Mouse (Mus musculus) stomach, embryonic 14.5 days (tissue): ENCODE results near the gene Fzd4. TPM values are rescaled to one million over a fixed set of nuclear protein-coding genes. Genes with fewer than 3 reads are reported as not detected.
A peak's percentile ranks its signal among the peaks of the same experiment; 100 is the strongest.

Experiments
- ATAC-seq: fragments of 200-750 bp; cut with Nextera tagmentation; 2 replicates; pipeline ENCODE4 v1.8.0; 2017; ENCODE audit warnings: low read depth, moderate TSS enrichment; ENCODE audit not compliant: insufficient number of reproducible peaks, insufficient read depth, low FRiP score
- H3K27ac ChIP-seq: fragments of 300-500 bp; sonication (generic); 2 replicates; pipeline ENCODE4 v1.5.1; 2014; ENCODE audit warnings: mild to moderate bottlenecking, low read length, moderate library complexity, mixed read lengths
- H3K27me3 ChIP-seq: fragments of 300-500 bp; sonication (generic); 2 replicates; pipeline ENCODE4 v1.6.1; 2014; ENCODE audit warnings: low read length, control low read depth, mixed read lengths; ENCODE audit not compliant: control insufficient read depth, insufficient read depth
- H3K36me3 ChIP-seq: fragments of 300-500 bp; sonication (generic); 2 replicates; pipeline ENCODE4 v1.6.1; 2014; ENCODE audit warnings: mild to moderate bottlenecking, control low read depth, low read length, moderate library complexity, mixed read lengths; ENCODE audit not compliant: control insufficient read depth, insufficient read depth
- H3K4me1 ChIP-seq: fragments of 300-500 bp; sonication (generic); 2 replicates; pipeline ENCODE4 v1.6.1; 2014; ENCODE audit warnings: low read length, control low read depth, mixed read lengths; ENCODE audit not compliant: control insufficient read depth, insufficient read depth
- H3K4me2 ChIP-seq: fragments of 300-500 bp; sonication (generic); replicated peaks from 2 replicates; pipeline ENCODE4 v1.6.1; 2014; ENCODE audit warnings: low read depth, low read length, control low read depth
- H3K4me3 ChIP-seq: fragments of 300-500 bp; sonication (generic); 2 replicates; pipeline ENCODE4 v1.5.1; 2014; ENCODE audit warnings: low read depth, low read length, control low read depth
- H3K9ac ChIP-seq: fragments of 300-500 bp; sonication (generic); replicated peaks from 2 replicates; pipeline ENCODE4 v1.6.1; 2014; ENCODE audit warnings: low read depth, mild to moderate bottlenecking, control low read depth, low read length, moderate library complexity, mixed read lengths
- H3K9me3 ChIP-seq: fragments of 300-500 bp; sonication (generic); 2 replicates; pipeline ENCODE4 v1.6.1; 2016; ENCODE audit warnings: low read depth, low read length, control low read depth; ENCODE audit not compliant: control insufficient read depth
- WGBS: fragments of 180-500 bp; shearing (Covaris S2); extraction: QIAGEN DNeasy Blood & Tissue Kit; methylation state at CpG from one replicate; pipeline ENCODE4 v1.1.7; 2014; 5-methylcytosine and 5-hydroxymethylcytosine counted together
- polyA plus RNA-seq: library from polyadenylated mRNA; unstranded; fragments of >200 nt; fragmentation: Nextera tagmentation; extraction: Ambion mirVana; gene quantifications from 2 replicates; pipeline ENCODE4 v1.2.1, GENCODE M21; 2014

The Fzd4 gene
- polyA plus RNA-seq, 1 experiment from 2014 or later = 24.2 TPM

GRCm38 (mm10) chr7:89418127-89418653 lies 14.0 kb downstream of the Fzd4 start:
- H3K9ac ChIP-seq = no peak overlapping the region
- H3K9me3 ChIP-seq = no peaks in the 10 kb centered on the region
- no peak overlapping the region; the same call in 1 of the 2 replicates for H3K27ac ChIP-seq
- no peak overlapping the region for H3K4me2 ChIP-seq
- H3K4me1 ChIP-seq = peaks cover 12% of the 10 kb centered on the region; the same call in 1 of the 2 replicates
- ATAC-seq = peak; percentile 26; the same call in 1 of the 2 replicates
- no peak overlapping the region for H3K4me3 ChIP-seq
- no peaks in the 10 kb centered on the region for H3K27me3 ChIP-seq
- no peaks in the 10 kb centered on the region for H3K36me3 ChIP-seq
- WGBS = 38% methylated on average over 8 of the region's 8 CpGs

GRCm38 (mm10) chr7:89418917-89419679 lies 14.9 kb downstream of the Fzd4 start:
- no peaks in the 10 kb centered on the region for H3K9me3 ChIP-seq
- ATAC-seq = no peak
- no peaks in the 10 kb centered on the region for H3K27me3 ChIP-seq
- H3K4me1 ChIP-seq = peaks cover 12% of the 10 kb centered on the region; the same call in 1 of the 2 replicates
- H3K9ac ChIP-seq = no peak overlapping the region
- no peak overlapping the region for H3K4me2 ChIP-seq
- WGBS = 44% methylated on average over 3 of the region's 3 CpGs
- H3K36me3 ChIP-seq = no peaks in the 10 kb centered on the region
- H3K27ac ChIP-seq = no peak overlapping the region
- no peak overlapping the region for H3K4me3 ChIP-seq

GRCm38 (mm10) chr7:89421294-89421693 lies 17.1 kb downstream of the Fzd4 start:
- 89% methylated on average over 5 of the region's 5 CpGs for WGBS
- peaks cover 8% of the 10 kb centered on the region; the same call in 1 of the 2 replicates for H3K4me1 ChIP-seq

GRCm38 (mm10) chr7:89422650-89423049 lies 18.5 kb downstream of the Fzd4 start:
- no peak for ATAC-seq
- no peak overlapping the region for H3K9ac ChIP-seq
- H3K9me3 ChIP-seq = no peaks in the 10 kb centered on the region
- H3K4me3 ChIP-seq = no peak overlapping the region
- no peak overlapping the region for H3K27ac ChIP-seq
- WGBS = 24% methylated on average over 8 of the region's 8 CpGs
- H3K27me3 ChIP-seq = no peaks in the 10 kb centered on the region
- no peaks in the 10 kb centered on the region for H3K36me3 ChIP-seq
- no peak overlapping the region for H3K4me2 ChIP-seq
- peaks cover 7% of the 10 kb centered on the region; the same call in 1 of the 2 replicates for H3K4me1 ChIP-seq

More at GRCm38 (mm10) chr7:89421294-89421693, 17.1 kb downstream of the Fzd4 start:
- Histone ChIP-seq H3K9me3 (no peaks in the 10 kb centered on the region), H3K36me3 (no peaks in the 10 kb centered on the region), H3K4me3 (no peak overlapping the region), H3K4me2 (no peak overlapping the region), H3K27me3 (no peaks in the 10 kb centered on the region), H3K9ac (no peak overlapping the region), H3K27ac (no peak overlapping the region)
- no peak for ATAC-seq

- Histone ChIP-seq H3K27me3 (no peaks in the 10 kb centered on the region), H3K36me3 (no peaks in the 10 kb centered on the region), H3K9ac (no peak overlapping the region), H3K27ac (no peak overlapping the region), H3K9me3 (no peaks in the 10 kb centered on the region), H3K4me3 (no peak overlapping the region), H3K4me1 (peaks cover 2% of the 10 kb centered on the region; the same call in 1 of the 2 replicates), H3K4me2 (no peak overlapping the region)
- 13% methylated on average over 5 of the region's 5 CpGs for WGBS
- no peak for ATAC-seq
Measured at GRCm38 (mm10) chr7:89423194-89423593, 19.0 kb downstream of the Fzd4 start.

GRCm38 (mm10) chr7:89423688-89424255 lies 19.6 kb downstream of the Fzd4 start:
- ATAC-seq = no peak
- Histone ChIP-seq H3K4me2 (no peak overlapping the region), H3K27ac (no peak overlapping the region), H3K9ac (no peak overlapping the region), H3K9me3 (no peaks in the 10 kb centered on the region), H3K4me3 (no peak overlapping the region), H3K36me3 (no peaks in the 10 kb centered on the region), H3K27me3 (no peaks in the 10 kb centered on the region), H3K4me1 (no peaks in the 10 kb centered on the region)
- 48% methylated on average over 8 of the region's 8 CpGs for WGBS

GRCm38 (mm10) chr7:89424659-89425058 lies 20.5 kb downstream of the Fzd4 start:
- Histone ChIP-seq H3K27ac (no peak overlapping the region), H3K4me1 (no peaks in the 10 kb centered on the region), H3K9ac (no peak overlapping the region), H3K27me3 (no peaks in the 10 kb centered on the region), H3K4me2 (no peak overlapping the region), H3K4me3 (no peak overlapping the region), H3K9me3 (no peaks in the 10 kb centered on the region), H3K36me3 (no peaks in the 10 kb centered on the region)
- WGBS = 76% methylated on average over 5 of the region's 5 CpGs
- ATAC-seq = no peak

- no peak overlapping the region for H3K4me3 ChIP-seq
- no peaks in the 10 kb centered on the region for H3K4me1 ChIP-seq
- H3K9ac ChIP-seq = no peak overlapping the region
- ATAC-seq = no peak
- no peak overlapping the region for H3K4me2 ChIP-seq
- 20% methylated on average over 11 of the region's 11 CpGs for WGBS
- H3K27ac ChIP-seq = no peak overlapping the region
- H3K36me3 ChIP-seq = no peaks in the 10 kb centered on the region
- no peaks in the 10 kb centered on the region for H3K27me3 ChIP-seq
- H3K9me3 ChIP-seq = no peaks in the 10 kb centered on the region
Measured at GRCm38 (mm10) chr7:89425803-89426725, 21.9 kb downstream of the Fzd4 start.
